Mouse (Mus musculus): ENCODE measurements around the gene Atxn7l3. TPM values are rescaled to one million over a fixed set of nuclear protein-coding genes. Genes with fewer than 3 reads are reported as not detected.

Atxn7l3 gene
- polyA plus RNA-seq, 1 experiment from 2014 or later: 4.6 TPM

DNA sequence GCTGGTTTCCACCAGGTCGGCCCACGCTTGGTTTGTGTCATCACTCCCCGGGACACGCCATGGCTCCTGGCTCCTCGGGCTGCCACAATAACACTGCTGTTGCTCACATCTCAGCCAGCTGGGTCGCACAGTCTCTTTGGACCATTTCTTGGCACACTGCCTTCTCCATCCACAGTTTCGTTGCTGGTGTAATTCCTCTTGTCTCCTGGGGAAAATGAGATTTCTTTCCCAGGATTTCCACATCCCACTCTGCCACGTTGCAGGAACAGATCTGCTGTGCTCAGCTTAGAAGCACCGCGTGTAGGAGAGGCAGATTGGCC lies 24.2 kb upstream of the Atxn7l3 start:
- Histone ChIP-seq H3K36me3 (replicated peaks; ENCODE audit: insufficient read depth, low read length) (0 out of 2 replicates have a peak, but pooled peaks cover 2% of the 10 kb centered on the region), H3K9ac (replicated peaks) (peak overlapping the region; percentile 100), H3K27me3 (ENCODE audit: insufficient read depth, low read length) (no peaks in the 10 kb centered on the region), H3K4me1 (ENCODE audit: insufficient read depth) (peaks cover 16% of the 10 kb centered on the region), H3K4me3 (ENCODE audit: low read depth, low read length) (peak overlapping the region; percentile 88), H3K4me2 (ENCODE audit: low read depth, low read length) (peak overlapping the region; percentile 95), H3K9me3 (ENCODE audit: low read length) (no peaks in the 10 kb centered on the region), H3K27ac (ENCODE audit: low read depth) (peak overlapping the region; percentile 99)
- DNase-seq (peak; percentile 45), ATAC-seq (no peak)
- 32% methylated on average over 10 of the region's 10 CpGs for WGBS (ENCODE audit: insufficient replicate concordance)
- TF ChIP-seq EP300 (IDR thresholded peaks at IDR 0.05; ENCODE audit: low read depth) (no peak), CTCF (IDR thresholded peaks at IDR 0.05; ENCODE audit: low read depth) (no peak)

DNA sequence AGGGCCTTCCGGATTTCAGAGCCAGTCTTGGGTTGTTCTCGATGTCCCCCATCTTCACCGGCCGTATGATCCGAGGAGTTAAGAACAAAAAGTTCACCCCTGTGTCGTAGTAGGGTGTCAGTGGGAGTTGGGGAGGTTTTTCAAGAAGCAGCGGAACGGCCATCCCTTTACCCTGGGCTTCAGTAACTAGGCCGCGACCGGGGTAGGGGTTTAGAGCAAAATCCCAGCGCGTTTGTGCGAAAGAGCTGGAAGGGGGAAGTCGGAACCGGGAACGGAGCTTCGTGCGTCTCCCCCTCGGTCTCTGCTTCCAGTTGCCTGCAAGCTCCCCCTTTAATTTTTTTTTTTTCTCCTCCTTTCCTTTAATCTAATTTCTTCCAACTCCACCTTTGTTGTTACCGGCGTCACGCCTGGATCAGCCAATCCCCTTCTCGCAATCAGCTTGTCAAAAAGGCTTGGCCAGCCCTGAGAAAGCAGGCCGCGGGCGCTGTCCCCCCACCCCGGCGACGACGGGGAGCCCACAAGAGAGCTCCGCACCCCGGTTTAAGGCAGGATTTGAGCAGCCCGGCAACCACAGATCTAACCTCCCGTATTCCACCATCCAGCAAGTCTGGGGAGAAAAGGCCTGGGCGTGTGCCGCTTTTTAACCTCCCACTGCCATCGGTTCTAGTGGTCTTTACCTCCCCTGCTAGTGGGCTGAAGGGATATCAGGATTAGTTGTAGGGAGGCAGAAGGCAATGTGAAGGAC lies 23.7 kb upstream of the Atxn7l3 start:
- no peak for TF ChIP-seq CTCF (IDR thresholded peaks at IDR 0.05; ENCODE audit: low read depth)
- no peak for TF ChIP-seq EP300 (IDR thresholded peaks at IDR 0.05; ENCODE audit: low read depth)
- no peaks in the 10 kb centered on the region for H3K9me3 ChIP-seq (ENCODE audit: low read length)
- peaks cover 22% of the 10 kb centered on the region for H3K4me1 ChIP-seq (ENCODE audit: insufficient read depth)
- H3K27ac ChIP-seq (ENCODE audit: low read depth): peak overlapping the region; percentile 99
- peak overlapping the region; percentile 88 for H3K4me3 ChIP-seq (ENCODE audit: low read depth, low read length)
- H3K36me3 ChIP-seq (replicated peaks; ENCODE audit: insufficient read depth, low read length): peaks cover 7% of the 10 kb centered on the region
- H3K4me2 ChIP-seq (ENCODE audit: low read depth, low read length): peak overlapping the region; percentile 95
- WGBS (ENCODE audit: insufficient replicate concordance): under 1% methylated on average over 38 of the region's 38 CpGs
- no peaks in the 10 kb centered on the region for H3K27me3 ChIP-seq (ENCODE audit: insufficient read depth, low read length)
- DNase-seq (peak; percentile 80), ATAC-seq (no peak)
- H3K9ac ChIP-seq (replicated peaks): peak overlapping the region; percentile 100

GRCm38 (mm10) chr11:102319410-102319792 lies 23.0 kb upstream of the Atxn7l3 start, which contains the start of gene Ubtf:
Gene Ubtf (minus strand): TSS chr11:102319742.
- Histone ChIP-seq H3K27ac (ENCODE audit: low read depth) (peak within 1 kb of the TSS; percentile 99), H3K4me1 (ENCODE audit: insufficient read depth) (peaks cover 25% of the 10 kb centered on the region), H3K9ac (replicated peaks) (peak within 1 kb of the TSS; percentile 100), H3K9me3 (ENCODE audit: low read length) (no peaks in the 10 kb centered on the region), H3K4me2 (ENCODE audit: low read depth, low read length) (peak within 1 kb of the TSS; percentile 95), H3K27me3 (ENCODE audit: insufficient read depth, low read length) (no peaks in the 10 kb centered on the region), H3K36me3 (replicated peaks; ENCODE audit: insufficient read depth, low read length) (peaks cover 14% of the 10 kb centered on the region), H3K4me3 (ENCODE audit: low read depth, low read length) (peak within 1 kb of the TSS; percentile 88)
- WGBS (ENCODE audit: insufficient replicate concordance): 1% methylated on average over 25 of the region's 25 CpGs
- ATAC-seq: peak; percentile 6; the same call in 1 of the 2 replicates
- peak; percentile 82 for DNase-seq
- TF ChIP-seq EP300 (IDR thresholded peaks at IDR 0.05; ENCODE audit: low read depth) (no peak), CTCF (IDR thresholded peaks at IDR 0.05; ENCODE audit: low read depth) (no peak)

DNA sequence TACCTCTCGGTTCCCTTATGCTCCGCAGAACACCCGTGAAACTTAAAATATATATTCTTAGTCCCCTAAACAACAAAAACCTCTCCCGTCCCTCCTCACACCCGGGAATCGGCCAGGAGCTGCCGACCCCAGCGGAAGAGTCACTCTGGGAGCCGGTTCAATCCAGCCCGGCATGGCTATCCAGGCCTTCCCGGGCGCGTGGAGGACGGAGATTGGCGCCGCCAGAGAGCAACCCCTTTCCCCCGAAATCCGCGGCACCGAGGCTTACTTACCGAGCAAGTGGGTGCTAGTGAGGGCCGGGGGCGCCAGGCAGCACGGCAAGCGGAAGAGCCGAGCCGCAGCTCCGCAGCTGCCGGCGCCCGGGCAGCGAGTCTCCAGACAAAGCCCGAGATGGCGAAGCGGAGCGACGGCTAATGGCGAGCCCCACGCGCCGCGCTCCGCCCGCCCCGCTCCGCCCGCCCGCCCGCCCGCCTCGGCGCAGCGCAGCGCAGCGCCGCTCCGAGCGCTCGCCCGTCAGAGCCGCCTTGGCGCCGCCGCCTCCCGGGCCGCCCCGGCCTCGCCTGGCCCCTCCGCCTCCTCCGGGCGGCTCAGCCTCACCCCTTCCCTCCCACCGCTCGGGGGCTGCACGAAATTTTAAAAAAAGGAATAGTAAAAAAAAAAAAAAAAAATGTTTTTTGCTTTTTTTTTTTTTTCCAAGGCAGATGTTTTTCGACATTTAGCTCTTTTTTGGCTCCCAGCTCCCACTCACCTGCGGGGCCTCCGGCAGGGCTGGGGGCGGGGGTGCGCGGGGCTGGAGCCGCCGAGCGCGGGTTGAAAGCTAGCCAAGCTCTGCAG lies 22.4 kb upstream of the Atxn7l3 start:
- ATAC-seq (peak; percentile 22), DNase-seq (peak; percentile 78)
- H3K27me3 ChIP-seq (ENCODE audit: insufficient read depth, low read length): no peaks in the 10 kb centered on the region
- WGBS (ENCODE audit: insufficient replicate concordance): under 1% methylated on average over 77 of the region's 84 CpGs
- no peaks in the 10 kb centered on the region for H3K9me3 ChIP-seq (ENCODE audit: low read length)
- peak overlapping the region; percentile 99 for H3K27ac ChIP-seq (ENCODE audit: low read depth)
- H3K4me3 ChIP-seq (ENCODE audit: low read depth, low read length): peak overlapping the region; percentile 88
- peaks cover 25% of the 10 kb centered on the region for H3K4me1 ChIP-seq (ENCODE audit: insufficient read depth)
- peaks cover 21% of the 10 kb centered on the region for H3K36me3 ChIP-seq (replicated peaks; ENCODE audit: insufficient read depth, low read length)
- TF ChIP-seq EP300 (IDR thresholded peaks at IDR 0.05; ENCODE audit: low read depth): no peak
- TF ChIP-seq CTCF (IDR thresholded peaks at IDR 0.05; ENCODE audit: low read depth): no peak
- peak overlapping the region; percentile 95 for H3K4me2 ChIP-seq (ENCODE audit: low read depth, low read length)
- peak overlapping the region; percentile 100 for H3K9ac ChIP-seq (replicated peaks)

- peak overlapping the region; percentile 100 for H3K9ac ChIP-seq (replicated peaks)
- H3K27ac ChIP-seq (ENCODE audit: low read depth): peak overlapping the region; percentile 99
- peaks cover 25% of the 10 kb centered on the region for H3K4me1 ChIP-seq (ENCODE audit: insufficient read depth)
- H3K36me3 ChIP-seq (replicated peaks; ENCODE audit: insufficient read depth, low read length): peaks cover 28% of the 10 kb centered on the region
- peak; percentile 49 for ATAC-seq
- H3K4me3 ChIP-seq (ENCODE audit: low read depth, low read length): peak overlapping the region; percentile 88
- 0% methylated on average over 23 of the region's 77 CpGs for WGBS (ENCODE audit: insufficient replicate concordance)
- TF ChIP-seq CTCF (IDR thresholded peaks at IDR 0.05; ENCODE audit: low read depth): no peak
- no peak for TF ChIP-seq EP300 (IDR thresholded peaks at IDR 0.05; ENCODE audit: low read depth)
- no peaks in the 10 kb centered on the region for H3K27me3 ChIP-seq (ENCODE audit: insufficient read depth, low read length)
- H3K9me3 ChIP-seq (ENCODE audit: low read length): no peaks in the 10 kb centered on the region
- peak; percentile 82 for DNase-seq
- H3K4me2 ChIP-seq (ENCODE audit: low read depth, low read length): peak overlapping the region; percentile 95
These were observed 21.6 kb upstream of the Atxn7l3 start for GRCm38 (mm10) chr11:102317901-102318575.

Data from liver, postnatal 0 days (tissue).